Mouse (Mus musculus): ENCODE measurements at regions not wholly inside any gene's neighbourhood (a gene's known extent, or its start where the extent isn't known, plus 50 kb on each side); places are given as distances from the start of the nearest gene placed in this dataset.

DNA sequence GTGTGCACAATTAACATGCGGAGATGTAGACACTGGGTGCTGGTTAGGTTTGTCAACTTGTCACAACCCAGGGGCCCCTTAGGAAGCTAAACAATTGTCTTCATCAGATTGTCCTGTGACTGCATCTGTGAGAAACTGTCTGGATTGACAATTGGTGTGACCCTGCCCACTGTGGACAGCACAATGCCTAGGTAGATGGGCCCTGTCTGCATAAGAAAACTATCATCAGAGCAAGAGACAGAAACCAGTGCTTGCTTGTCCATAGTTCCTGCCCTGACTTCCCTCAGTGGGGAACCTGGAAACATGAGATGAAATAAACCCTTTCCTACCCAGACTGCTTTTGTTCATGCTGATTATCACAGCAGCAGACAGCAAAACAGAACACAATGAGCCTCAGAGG is 63.5 kb upstream of the Tyw5 start:
- DNase-seq (ENCODE audit: low read depth, low spot score): no peak

DNA sequence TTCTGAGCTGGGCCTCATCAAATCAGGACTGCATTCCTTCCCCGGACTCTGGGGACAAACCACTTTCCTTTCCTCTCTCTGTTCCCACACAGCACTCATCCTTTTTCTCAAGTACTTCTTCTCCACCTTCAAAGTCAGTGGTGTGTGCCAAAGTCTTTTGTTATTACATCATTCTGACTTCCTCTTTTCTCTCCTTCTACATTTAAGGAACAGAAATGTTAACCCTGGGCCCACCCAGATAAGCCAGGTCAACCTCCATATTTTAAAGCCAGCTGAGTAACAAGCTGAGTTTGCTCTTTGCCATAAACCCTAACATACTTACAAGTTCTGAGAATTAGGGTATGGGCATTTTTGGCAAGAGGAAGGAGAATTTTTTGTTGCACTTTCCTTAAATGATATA is 65.3 kb upstream of the Tyw5 start:
- DNase-seq (ENCODE audit: low read depth, low spot score): no peak

GRCm38 (mm10) chr1:57477725-57478124 is 70.8 kb upstream of the Tyw5 start:
- DNase-seq (ENCODE audit: low read depth, low spot score): no peak

DNA sequence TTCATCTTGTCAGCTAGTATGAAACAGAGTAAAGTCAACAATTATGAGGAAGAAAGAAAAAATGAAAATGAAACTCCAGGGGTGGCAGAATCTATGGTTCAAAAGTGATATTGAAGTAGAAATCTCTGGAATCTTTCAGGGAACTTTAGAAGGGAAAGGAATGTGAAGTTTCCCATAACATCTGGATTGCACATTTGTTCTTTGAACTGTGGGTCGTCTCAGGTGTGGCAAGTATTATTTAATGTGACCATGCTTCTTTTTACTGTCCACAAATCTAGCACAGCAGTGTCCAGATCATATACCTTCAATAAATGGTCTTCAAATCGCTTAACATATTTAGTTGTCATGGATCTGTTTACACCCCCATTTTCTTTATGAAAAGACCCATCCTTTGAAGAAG is 71.2 kb upstream of the Tyw5 start:
- no peak for DNase-seq (ENCODE audit: low read depth, low spot score)

DNA sequence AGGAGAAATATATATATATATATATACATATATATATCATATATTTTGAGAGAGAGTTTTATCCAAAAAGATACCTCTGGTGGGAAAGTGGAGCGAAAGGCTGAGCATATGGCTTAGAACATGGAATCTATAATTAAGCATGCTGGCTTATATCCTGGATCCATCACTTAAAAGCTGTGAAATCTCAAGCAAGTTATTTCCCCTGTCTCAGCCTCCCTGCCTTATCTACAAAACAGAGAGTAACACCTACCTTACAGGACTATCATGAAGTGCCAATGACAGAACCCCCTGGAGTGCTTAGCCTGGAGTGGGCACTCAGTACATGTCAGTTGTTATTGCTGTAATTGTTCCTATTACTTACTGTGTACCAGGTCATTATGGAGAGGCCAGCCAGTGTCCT is 71.9 kb upstream of the Tyw5 start:
- DNase-seq (ENCODE audit: low read depth, low spot score): peak; percentile 27

- DNase-seq (ENCODE audit: low read depth, low spot score): no peak
Observed at GRCm38 (mm10) chr1:57479566-57479965, 72.7 kb upstream of the Tyw5 start.

- peak; percentile 30 for DNase-seq (ENCODE audit: low read depth, low spot score)
Observed at GRCm38 (mm10) chr1:57489176-57489575, 82.3 kb upstream of the Tyw5 start.

DNA sequence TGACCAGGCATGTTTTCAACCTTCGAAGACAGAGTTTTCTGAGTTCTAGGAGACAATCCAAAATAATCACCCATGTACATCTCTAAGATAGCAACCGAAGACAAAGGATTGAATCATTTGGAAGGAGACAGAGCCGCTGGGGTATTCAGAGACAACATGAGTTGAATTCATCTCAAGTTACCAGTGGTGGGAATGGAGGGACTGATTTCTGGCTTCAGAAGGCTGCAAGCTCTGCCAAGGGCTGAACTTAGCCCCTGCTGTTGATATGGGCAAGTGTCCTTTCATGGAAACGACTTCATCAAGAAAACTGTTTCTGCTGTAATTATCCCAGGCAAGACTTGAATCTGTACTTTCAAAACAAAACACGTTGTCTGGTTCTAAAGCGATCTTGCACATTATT is 82.7 kb upstream of the Tyw5 start:
- peak; percentile 11 for DNase-seq (ENCODE audit: low read depth, low spot score)

GRCm38 (mm10) chr1:57490021-57490420 is 83.1 kb upstream of the Tyw5 start:
- DNase-seq (ENCODE audit: low read depth, low spot score): peak; percentile 28

- DNase-seq (ENCODE audit: low read depth, low spot score): no peak
Observed at GRCm38 (mm10) chr1:57492696-57493095, 85.8 kb upstream of the Tyw5 start.

GRCm38 (mm10) chr1:57497489-57498037 is 90.7 kb upstream of the Tyw5 start:
- DNase-seq (ENCODE audit: low read depth, low spot score): no peak

- DNase-seq (ENCODE audit: low read depth, low spot score): peak; percentile 56
Observed at GRCm38 (mm10) chr1:57510359-57511120, 103.6 kb upstream of the Tyw5 start.

DNA sequence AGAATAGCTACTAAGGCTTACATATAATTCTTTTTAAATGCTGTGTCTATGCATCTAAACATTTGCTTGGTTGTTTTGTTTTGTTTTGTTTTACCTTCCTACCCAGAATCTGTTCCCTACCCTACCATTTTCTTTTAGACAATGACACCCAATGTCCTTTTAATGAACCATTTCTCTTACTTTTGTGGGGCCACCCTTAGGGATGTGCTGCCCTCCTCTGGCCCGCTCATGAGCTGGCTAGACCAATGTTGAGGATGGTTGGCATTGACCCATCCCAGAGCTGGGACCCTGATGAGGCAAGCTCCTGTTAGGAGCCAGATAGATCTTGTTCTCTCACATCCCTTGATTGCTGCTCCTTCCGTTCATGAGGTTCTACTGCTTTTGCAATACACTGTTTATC is 105.0 kb upstream of the Tyw5 start:
- no peak for DNase-seq (ENCODE audit: low read depth, low spot score)

DNA sequence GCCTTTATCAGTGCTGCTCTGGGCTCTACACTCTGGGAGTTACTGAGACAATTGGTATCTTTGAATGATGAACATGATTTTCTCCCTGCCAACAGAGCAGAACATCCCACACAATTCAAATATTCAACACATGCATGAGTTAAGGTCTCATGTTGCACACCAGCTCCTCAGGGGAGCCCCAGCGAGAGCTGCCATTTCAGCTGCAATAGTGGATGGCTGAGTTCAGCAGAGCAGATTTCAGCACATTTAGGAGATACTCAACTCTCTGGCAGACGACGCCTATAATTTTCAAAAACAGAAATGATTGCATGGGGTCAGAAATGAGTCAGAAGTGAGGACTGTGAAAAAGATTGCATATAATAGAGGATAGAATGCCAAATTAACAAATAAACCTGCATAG is 105.6 kb upstream of the Tyw5 start:
- DNase-seq (ENCODE audit: low read depth, low spot score): peak; percentile 17

GRCm38 (mm10) chr1:57525965-57526364 is 119.1 kb upstream of the Tyw5 start:
- no peak for DNase-seq (ENCODE audit: low read depth, low spot score)

DNA sequence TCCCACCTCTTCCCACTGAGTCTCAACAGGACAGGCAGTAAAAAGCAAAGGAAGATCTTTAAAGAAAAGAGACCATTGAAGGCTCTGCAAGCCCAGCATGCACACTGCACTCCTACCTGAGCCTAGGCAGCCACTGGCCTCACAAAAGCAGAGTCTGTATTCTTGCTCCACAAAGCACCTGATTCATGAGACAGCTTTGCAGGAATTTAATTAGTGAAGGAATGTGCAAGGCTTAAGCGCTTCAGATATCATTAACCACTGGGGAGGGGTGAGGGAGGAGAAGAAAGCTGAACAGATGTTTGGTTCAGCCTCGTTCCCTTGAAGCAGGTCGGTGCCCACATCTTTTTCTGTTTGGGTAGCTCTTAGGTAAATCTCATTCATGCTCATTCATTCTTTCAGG is 121.8 kb upstream of the Tyw5 start:
- peak; percentile 8 for DNase-seq (ENCODE audit: low read depth, low spot score)

DNA sequence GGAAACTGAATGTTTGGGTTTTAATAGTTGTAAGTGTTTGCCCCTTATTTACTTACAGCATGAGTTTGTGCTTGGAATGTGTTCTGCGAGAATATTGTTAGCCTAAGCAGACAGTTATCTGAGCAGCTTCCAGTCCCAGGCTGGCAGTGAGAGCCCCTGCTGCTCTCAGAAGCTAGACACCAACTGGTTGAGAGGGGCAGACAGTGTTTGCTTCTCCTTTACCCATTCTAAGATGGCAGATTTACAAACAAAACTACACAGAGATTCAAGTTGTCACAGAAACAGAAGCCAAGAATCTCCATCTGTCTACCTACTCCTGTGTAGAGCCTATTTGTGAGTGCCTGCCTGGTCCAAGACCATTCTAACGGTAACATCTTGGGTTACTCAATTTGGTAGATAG is 122.4 kb upstream of the Tyw5 start:
- DNase-seq (ENCODE audit: low read depth, low spot score): peak; percentile 26

DNA sequence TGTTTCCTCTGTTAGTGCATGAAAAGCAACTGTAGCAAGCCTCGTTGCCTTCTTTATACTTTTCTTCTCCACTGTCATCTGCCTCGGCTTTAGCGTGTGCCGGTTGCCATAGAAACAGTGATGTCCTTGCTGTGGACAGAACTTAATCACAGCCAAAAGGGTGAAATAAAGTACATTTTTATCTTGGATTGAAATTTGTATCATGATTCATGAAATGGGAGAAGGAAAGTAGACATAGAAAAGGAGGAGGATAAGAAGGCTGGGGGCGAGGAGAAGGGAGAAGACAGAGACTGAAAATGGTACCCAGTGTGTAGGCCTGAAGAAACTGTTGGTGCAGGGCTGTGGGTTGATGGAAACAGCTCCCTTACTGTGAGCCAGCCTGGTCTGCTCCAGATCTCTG is 130.5 kb upstream of the Tyw5 start:
- peak; percentile 58 for DNase-seq (ENCODE audit: low read depth, low spot score)

DNA sequence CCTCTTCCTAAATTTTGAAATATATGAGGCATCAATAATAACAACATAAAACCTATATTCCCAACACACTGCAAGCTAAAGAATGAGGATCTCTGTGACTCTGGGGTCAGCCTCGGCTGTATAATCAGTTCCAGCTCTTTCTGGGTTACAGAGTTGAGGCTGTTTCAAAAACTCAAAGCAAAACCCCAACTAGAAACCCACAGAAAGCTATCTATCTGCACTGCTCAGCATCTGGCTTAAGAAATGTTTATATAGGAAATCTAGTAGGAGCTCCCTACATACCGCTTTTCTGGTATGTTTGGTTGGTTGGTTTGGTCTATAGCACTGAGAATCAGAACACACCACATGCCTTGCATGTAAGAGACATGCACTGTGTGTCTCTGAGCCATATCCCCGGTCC is 137.8 kb upstream of the Tyw5 start:
- no peak for DNase-seq (ENCODE audit: low read depth, low spot score)

GRCm38 (mm10) chr1:57545792-57546685 is 139.1 kb upstream of the Tyw5 start:
- no peak for DNase-seq (ENCODE audit: low read depth, low spot score)

- DNase-seq (ENCODE audit: low read depth, low spot score): no peak
Observed at GRCm38 (mm10) chr1:57561517-57561916, 154.6 kb upstream of the Tyw5 start.

GRCm38 (mm10) chr1:57564676-57565075 is 157.8 kb upstream of the Tyw5 start:
- DNase-seq (ENCODE audit: low read depth, low spot score): no peak

DNA sequence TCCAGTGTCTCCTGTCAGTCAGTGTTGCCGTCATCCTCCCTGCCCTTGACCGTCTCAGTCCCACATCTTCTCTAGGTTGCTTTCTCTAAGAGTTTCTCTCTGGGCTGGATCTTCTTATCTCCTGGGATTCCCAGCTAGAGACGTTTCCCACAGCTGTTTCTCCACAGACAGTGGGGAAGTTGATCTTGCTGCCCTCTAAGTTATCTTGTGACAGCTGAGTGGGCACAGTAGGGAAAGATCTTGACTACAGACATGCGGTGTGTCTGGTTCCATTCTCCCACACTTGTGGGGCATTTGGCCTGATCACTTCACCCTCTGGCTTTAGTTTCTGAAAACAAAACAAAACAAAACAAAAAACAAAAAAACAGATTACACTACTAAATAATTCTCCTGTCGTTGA is 165.2 kb upstream of the Tyw5 start:
- DNase-seq (ENCODE audit: low read depth, low spot score): no peak

Measured in brain, adult 2 months (tissue).